Mouse (Mus musculus) MEL (cell line): Measurements from ENCODE around the gene Efcc1.

ENCODE experiments used
- CTCF ChIP-seq, 3 experiments: IDR thresholded peaks in 2 of 3; conservative IDR thresholded peaks in 1 of 3; 2 replicates each; pipeline ENCODE4 v1.5.1; 2011 to 2012; ENCODE audit warnings: low read length in 3 of 3, low read depth in 2 of 3, mild to moderate bottlenecking in 2 of 3, improper control_type of control experiment in 1 of 3, inconsistent platforms in 1 of 3, mixed read lengths in 1 of 3, moderate library complexity in 1 of 3; ENCODE audit not compliant: control insufficient read depth in 1 of 3, insufficient read depth in 1 of 3, poor library complexity in 1 of 3, severe bottlenecking in 1 of 3
- JUND ChIP-seq: IDR thresholded peaks from 2 replicates; pipeline ENCODE4 v1.6.1; 2011; ENCODE audit warnings: low read depth, mild to moderate bottlenecking, improper control_type of control experiment, low read length
- MAX ChIP-seq: IDR thresholded peaks from 2 replicates; pipeline ENCODE4 v1.6.1; 2011; ENCODE audit warnings: low read length, improper control_type of control experiment
- NRF1 ChIP-seq: IDR thresholded peaks from 2 replicates; pipeline ENCODE4 v1.6.1; 2014; ENCODE audit warnings: low read depth, mild to moderate bottlenecking, inconsistent platforms, low read length, improper control_type of control experiment, moderate library complexity; ENCODE audit not compliant: poor library complexity, insufficient read depth, severe bottlenecking
- POLR2A ChIP-seq, 2 experiments: IDR thresholded peaks; 2 replicates each; pipeline ENCODE4 v1.6.1; 2011 to 2012; ENCODE audit warnings: low read length in 2 of 2, mild to moderate bottlenecking in 2 of 2, control low read depth in 1 of 2, improper control_type of control experiment in 1 of 2, low read depth in 1 of 2, moderate library complexity in 1 of 2; ENCODE audit not compliant: control insufficient read depth in 1 of 2, insufficient read depth in 1 of 2, poor library complexity in 1 of 2
- TBP ChIP-seq: IDR thresholded peaks from 2 replicates; pipeline ENCODE4 v1.8.0; 2011; ENCODE audit warnings: low read depth, low read length, improper control_type of control experiment

DNA sequence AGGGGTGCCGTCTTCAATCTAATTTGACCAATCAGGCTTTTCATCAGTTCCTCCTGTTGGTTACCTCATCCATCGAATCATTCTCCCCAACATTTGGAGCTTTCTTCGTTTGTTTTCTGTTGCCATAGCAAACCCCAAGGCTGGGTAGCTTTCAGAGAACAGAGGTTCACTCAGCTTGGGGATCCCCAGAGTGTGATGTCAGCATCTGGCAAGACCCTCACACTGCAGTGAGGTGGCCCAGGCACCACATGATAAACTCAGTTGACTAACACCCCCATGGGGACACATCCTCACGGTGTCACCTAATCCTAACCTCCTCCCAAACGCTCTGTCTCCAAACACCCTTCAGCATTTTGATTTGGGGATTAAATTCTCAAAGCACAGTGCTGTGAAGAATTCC lies 12.6 kb downstream of the Efcc1 start:
- TF ChIP-seq CTCF (IDR thresholded peaks at IDR 0.05 in 2 of 3, conservative IDR thresholded peaks at IDR 0.05 in 1 of 3; ENCODE audit: control insufficient read depth in 1 of 3, insufficient read depth in 1 of 3, low read depth in 2 of 3, low read length in 3 of 3, poor library complexity in 1 of 3, severe bottlenecking in 1 of 3) (no peak), MAX (no peak), POLR2A (IDR thresholded peaks at IDR 0.05; ENCODE audit: control insufficient read depth in 1 of 2, insufficient read depth in 1 of 2, low read depth in 1 of 2, low read length in 2 of 2, poor library complexity in 1 of 2) (no peak), JUND (no peak), TBP (no peak), NRF1 (no peak)
